Mouse (Mus musculus) mouse embryonic stem cell (cell line): ENCODE measurements around the gene Zbtb8os.
"Not testable (repeated sequence)": the region's sequence is repeated elsewhere in the genome, so short reads cannot be mapped to it uniquely, and the experiment has no call there.

Experiments used
- in situ Hi-C, 2 experiments: fragments of 300-500 bp; cut with MboI; formaldehyde crosslinking; loops; 1 replicate in 1 of 2; 3 replicates in 1 of 2; pipeline ENCODE4 v1.14.3; 2019 to 2020; ENCODE audit warnings: low sequenced_read_pairs in 2 of 2, low pct_unique_long_range_greater_than_20kb in 1 of 2, mixed read lengths in 1 of 2; ENCODE audit not compliant: unreplicated experiment in 1 of 2

The Zbtb8os gene

DNA sequence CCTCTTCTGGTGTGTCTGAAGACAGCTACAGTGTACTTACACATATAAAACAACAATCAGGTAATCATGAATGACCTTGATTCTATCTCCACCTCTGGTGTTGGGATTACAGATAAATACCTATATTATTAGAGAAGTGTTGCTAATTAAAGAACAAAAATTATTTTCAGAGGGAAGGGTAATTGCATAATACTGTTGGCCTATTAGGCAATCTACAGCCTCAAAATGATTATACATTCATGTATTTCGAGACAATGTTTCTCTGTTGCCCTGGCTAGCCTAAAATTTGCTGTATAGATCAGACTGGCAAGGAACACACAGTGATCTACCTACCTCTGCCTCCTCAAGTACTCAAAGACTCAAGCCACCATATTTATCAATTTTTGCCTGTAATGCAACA, 12.0 kb upstream of the Zbtb8os start:
- in situ Hi-C loops = no loop called here

- in situ Hi-C loops = no loop called here
These were observed 10.7 kb upstream of the Zbtb8os start for GRCm38 (mm10) chr4:129324756-129325155.

GRCm38 (mm10) chr4:129326191-129326590, 9.3 kb upstream of the Zbtb8os start:
- in situ Hi-C loops = no loop called here

DNA sequence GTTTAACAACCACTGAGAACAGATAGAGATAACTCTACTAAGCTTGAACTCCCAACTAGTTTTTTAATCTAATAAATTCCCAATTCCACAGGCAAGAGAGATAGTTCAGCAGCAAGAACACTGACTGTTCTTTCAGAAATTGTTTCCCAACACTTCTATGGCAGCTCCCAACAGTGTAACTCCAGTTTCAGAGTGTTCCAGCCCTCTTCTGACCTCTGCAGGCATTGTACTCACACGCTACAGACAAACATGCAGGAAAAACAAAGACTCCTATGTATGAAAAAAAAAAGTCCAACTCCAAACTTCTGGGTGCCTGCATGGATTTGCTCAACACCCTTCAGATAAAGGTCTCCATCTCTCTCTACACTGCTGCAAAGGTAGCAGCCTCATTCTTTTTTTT, 2.6 kb upstream of the Zbtb8os start:
- in situ Hi-C loops = no loop called here

DNA sequence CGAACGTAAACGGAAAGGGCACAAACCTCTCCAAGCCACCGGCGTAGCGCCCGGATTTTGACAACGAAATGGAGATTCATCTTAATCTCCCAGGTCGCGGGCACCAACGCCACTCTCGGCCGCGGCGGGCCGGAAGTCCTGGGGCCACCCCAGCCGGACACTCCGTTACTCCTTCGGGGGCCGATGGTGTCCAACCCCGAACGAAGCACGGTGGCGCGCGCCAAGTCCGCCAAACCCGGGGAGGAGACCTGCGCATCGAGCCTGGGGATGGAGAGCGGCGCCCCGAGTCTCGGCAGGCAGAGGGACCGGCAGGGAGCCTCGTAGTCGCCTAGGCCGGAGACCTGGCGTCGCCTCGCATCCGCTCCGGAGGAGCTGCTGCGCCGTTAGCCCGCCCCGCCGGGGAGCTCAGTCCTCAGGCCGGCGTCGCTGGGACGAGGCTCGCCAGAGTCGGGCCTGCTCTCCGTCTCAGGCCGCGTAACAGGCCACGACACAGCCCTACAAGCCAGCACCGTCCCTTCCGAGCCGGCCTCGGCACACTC, 749 bp upstream of the Zbtb8os start:
- in situ Hi-C loops = no loop called here

DNA sequence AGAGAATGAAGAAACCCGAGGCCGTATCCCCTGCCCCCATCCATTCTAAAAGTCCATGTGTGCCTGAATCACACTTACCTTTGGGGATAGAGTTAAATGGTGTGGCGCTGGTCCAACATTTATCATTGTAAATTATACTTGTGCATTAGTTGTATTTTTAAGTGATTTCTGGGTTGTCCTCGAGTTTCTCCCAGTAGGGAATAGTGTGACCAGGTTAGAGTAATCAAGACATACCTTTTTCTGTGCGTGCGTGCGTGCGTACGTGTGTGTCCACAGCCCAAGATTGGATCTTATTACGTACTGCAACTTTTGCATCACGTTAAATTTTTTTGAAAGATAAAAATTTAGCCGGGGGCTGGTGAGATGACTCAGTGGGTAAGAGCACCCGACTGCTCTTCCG, 796 bp downstream of the Zbtb8os start:
- in situ Hi-C loops = no loop called here

DNA sequence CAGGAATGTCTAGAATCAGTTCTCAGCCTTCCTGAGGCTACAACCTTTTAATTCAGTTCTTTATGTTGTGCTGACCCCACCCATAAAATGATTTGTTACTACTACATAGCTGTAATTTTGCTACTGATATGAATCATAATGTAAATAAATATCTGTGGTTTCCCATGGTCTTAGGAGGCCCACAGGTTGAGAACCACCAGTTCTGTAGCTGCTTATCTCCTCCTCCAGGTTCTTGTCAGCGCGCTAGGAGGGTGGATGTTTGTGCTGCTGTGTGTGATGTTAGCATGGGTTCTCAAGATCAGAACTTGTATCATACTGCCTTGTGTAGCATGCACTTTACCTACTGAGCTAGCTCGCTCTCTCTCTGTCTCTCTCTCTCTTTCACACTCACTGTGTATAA, 4.2 kb downstream of the Zbtb8os start:
- in situ Hi-C loops = loop anchor here in 1 of 2 experiments (5.0 kb wide), 1 partner anchor 118 kb away; no protein-coding TSS in a partner anchor

DNA sequence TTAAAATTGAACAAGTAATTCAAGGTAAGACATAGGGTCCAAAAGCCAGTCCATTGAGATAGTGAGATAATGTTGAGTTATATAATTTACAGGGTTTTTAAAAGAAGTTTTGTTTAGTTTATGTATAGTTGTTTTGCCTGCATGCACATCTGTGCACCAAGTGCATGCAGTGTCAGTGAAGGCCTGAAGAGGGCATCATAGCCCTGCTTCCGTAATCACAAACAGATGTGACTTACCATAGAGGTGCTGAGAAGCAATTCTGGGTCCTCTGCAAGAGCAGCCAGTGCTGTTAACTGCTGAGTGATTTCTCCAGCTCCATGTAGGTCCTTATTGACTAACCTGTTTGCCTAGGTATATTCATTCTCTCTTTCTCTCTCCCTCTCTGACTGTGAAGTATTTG, 6.4 kb downstream of the Zbtb8os start:
- in situ Hi-C loops = loop anchor here in 1 of 2 experiments (5.0 kb wide), 1 partner anchor 115 kb away; no protein-coding TSS in a partner anchor

DNA sequence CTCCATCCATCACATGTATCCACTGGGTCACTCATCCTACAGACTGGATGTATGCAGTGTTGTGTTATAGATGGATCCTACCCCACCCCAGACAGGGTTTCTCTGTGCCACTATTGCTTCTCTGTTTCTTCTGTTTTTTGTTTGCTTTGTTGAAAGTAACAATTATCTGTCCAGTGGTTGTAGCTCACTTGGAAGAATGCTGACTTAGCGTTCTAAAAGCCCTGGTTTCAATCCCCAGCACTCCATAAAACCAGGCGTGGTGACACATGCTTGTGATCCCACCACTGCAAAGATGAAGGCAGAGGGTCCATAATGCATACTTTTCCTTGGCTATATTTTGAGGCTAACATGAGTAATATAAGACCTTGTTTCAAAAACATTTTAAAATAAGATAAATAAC, 7.2 kb downstream of the Zbtb8os start:
- in situ Hi-C loops = loop anchor here in 1 of 2 experiments (5.0 kb wide), 1 partner anchor 115 kb away; no protein-coding TSS in a partner anchor

- in situ Hi-C loops = no loop called here
These were observed 11.1 kb downstream of the Zbtb8os start for GRCm38 (mm10) chr4:129346481-129347154.

DNA sequence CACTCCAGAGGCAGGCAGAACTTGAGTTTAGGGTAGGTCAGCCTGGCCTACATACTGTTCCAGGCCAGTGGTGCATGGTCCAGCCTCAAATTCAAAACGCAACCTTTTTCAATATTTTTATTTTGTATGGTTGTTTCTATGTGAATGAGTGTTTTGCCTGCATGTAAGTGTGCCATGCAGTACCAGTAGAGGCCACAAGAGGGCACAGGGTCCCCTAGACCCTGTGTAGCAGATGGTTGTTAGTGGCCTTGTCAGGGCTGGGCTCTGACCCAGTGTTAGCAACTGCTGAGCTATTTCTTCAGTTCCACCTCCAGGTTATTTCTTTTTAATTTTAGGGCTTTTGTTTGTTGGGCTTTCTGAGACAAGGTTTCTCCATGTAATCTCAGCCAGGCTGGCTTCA, 15.1 kb downstream of the Zbtb8os start:
- in situ Hi-C loops = loop anchor here in 1 of 2 experiments (5.0 kb wide), 1 partner anchor 107 kb away; no protein-coding TSS in a partner anchor

DNA sequence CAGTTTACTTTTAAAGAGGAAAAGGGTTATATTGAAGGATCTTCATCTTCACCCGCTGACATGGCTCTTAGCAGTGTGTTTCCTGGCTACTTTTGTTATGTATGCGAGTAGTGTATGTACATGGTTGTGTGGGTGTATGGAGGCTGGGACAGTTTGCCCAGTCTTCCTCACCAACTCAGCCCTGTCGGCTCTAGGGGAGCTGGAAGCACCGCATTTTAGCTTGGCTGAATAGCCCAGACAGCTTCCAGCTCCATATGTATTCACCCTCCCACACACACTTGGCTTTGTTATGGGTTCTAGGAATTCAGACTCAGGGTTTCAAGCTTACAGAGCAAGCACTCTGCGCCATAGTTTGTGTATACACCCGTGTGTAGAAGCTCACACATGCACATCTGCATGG, 15.6 kb downstream of the Zbtb8os start:
- in situ Hi-C loops = loop anchor here in 1 of 2 experiments (5.0 kb wide), 1 partner anchor 106 kb away; no protein-coding TSS in a partner anchor

DNA sequence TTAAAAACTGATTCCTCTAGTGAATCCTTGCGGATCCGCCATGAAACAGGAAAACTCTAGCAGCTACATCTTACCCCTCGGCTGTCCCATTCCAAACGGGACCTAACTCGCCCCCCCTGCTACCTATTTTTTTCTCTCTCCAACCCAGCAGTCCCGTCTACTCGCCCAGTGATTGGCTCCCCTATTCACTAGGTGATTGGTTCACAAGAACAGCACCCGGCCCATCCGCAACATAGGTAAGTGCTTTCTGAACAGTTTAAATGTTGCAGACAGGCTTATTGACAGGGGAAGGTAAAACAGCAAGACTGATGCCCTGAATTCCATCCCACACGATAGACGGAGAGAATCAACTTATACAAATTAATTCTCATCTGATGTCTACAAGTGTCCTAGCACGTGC, 17.7 kb downstream of the Zbtb8os start:
- in situ Hi-C loops = loop anchor here in 1 of 2 experiments (5.0 kb wide), 1 partner anchor 104 kb away; no protein-coding TSS in a partner anchor

DNA sequence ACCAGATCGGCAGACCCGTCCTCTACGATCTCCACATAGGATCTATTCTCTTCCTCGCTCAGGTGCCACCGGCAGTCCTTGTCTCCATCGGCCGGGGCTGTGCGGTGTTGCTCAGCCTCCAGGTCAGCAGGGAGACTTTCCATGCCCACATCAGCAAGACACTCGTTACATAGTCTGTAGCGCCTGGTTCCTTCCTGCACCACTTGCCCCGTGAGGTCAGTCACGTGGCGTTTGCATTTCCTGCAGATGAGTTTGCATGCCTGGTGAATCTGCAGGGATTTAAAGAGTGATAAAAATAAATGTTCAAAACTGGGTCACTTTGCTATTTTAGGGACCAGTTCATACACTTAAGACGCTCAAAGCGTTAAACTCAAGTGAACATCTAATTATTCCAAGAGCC, 18.7 kb downstream of the Zbtb8os start:
- in situ Hi-C loops = loop anchor here in 1 of 2 experiments (5.0 kb wide), 1 partner anchor 103 kb away; no protein-coding TSS in a partner anchor

GRCm38 (mm10) chr4:129357613-129358163, 22.2 kb downstream of the Zbtb8os start:
- in situ Hi-C loops = no loop called here

DNA sequence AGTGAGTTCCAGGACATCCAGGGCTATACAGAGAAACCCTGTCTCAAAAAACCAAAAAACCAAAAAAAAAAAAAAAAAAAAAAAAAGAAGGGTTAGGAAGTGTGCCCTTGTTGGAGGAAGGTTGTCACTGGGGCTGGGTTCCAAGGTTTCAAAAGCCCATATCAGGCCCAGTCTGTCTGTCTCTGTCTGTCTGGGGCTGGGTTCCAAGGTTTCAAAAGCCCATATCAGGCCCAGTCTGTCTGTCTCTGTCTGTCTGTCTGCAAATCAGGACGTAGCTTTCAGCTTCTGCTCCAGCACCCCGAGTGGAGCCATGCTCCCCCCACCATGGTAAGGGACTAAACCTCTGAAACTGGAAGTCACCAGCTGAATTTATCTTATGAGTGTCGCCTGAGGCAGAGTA, 26.7 kb downstream of the Zbtb8os start:
- in situ Hi-C loops = not testable (repeated sequence)

DNA sequence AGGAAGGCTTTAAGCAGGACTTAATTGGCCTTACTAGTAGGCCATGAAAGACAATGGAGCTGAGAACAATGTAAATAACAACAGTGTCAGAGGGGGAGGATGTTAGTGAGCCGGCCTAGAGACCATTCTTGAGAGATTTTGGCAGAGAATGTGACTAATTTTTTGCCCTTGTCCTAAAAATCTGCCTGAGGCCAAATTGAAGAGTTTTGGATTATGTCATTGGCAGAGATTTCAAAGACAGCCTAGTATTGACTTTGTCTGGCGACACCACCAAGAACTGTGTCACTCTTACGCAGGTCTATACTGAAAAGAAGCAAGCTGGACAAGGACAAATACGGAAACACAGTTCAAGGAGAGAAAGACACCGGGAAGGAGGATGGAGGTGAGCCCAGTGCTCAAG, 27.3 kb downstream of the Zbtb8os start:
- in situ Hi-C loops = no loop called here

GRCm38 (mm10) chr4:129363463-129363862, 28.0 kb downstream of the Zbtb8os start:
- in situ Hi-C loops = no loop called here

DNA sequence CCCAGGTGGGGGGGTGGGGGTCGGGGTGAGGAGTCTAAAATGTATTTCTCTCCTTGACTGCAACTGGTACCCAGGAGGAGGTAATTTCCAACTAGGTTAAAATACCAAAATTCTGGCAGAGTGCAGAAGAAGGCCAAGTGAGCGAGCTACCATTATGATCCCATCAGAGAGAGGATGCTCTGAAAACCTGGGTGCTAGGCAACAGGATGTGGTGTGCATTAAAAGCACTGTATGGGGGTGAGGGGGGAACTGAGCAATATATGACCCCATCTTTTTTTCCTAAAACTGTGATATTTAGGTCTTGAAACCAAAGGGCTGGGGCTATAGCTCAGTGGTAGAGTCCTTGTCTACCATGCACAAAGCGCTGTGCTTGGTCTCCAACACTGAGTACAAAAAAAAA, 28.9 kb downstream of the Zbtb8os start:
- in situ Hi-C loops = no loop called here

DNA sequence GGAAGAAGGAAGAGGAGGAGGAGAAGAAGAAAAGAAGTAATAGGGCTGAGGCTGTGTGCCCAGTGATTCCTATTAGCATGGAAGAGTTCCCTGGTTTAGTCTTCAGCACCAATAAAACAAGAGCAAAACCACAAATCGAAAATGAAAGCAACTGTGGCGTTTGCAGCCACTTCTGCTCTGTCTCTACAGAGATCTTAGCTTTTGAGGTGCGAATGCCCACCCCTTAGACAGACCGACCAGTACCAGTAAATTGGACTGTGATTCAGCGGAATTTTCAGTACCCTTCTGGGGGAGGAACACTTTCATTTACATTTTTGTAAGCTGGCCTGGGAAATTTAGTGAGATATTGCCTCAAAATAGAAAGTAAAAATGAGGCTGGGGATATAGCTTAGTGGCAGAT, 29.7 kb downstream of the Zbtb8os start:
- in situ Hi-C loops = no loop called here
